Mouse (Mus musculus): ENCODE results near the gene Gsto1.

Gsto1 gene

DNA sequence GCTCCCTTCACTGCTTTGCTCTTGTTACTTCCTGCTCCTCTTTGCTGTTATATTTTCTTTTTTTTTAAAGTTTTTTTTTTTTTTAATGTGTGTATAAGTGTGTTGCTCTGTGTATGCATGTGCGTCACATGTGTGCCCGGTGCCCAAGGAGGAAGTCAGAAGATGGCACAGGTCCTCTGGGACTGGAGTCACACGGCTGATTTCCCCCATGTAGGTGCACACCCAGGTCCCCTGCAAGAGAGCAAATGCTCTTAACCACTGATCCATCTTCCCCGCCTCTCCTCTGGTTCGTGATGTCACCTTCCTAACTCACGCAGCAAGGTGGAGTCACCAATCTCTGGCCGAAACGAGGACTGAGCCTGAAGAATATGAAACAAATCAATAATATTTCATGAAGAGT lies 33.3 kb downstream of the Gsto1 start:
- in situ Hi-C loops (cut with MboI) = no loop called here

DNA sequence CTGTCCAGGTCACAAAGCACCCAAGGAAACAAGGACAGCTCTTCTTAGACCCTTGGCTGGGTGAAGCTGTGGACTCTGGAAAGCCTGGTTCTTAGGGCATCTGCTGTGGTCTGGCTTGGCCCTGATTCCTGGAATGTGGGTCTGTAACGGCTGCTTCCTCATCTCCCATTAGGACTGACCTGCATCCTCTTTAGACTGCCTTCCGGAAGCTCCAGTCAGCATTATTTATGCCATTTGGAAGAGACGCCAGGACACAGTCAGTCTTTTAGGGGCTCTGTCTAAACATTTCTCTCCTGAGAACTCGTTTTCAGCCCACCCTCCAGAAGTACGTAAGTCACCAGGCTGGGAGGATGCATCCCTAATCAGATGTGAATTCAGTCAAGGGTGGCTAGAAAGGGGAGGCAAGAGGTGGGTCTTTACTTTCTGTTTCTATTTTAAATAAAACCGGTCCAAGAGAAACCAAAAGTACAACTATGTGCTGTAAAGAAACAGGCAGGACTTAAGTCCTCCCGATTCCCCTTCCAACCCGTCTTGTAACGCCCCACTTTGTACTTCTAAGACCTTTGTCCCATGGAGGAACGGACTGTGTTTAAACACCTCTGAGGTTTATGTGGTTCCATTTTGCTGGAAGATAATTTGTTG lies 35.8 kb downstream of the Gsto1 start:
- in situ Hi-C loops (cut with MboI) = no loop called here

DNA sequence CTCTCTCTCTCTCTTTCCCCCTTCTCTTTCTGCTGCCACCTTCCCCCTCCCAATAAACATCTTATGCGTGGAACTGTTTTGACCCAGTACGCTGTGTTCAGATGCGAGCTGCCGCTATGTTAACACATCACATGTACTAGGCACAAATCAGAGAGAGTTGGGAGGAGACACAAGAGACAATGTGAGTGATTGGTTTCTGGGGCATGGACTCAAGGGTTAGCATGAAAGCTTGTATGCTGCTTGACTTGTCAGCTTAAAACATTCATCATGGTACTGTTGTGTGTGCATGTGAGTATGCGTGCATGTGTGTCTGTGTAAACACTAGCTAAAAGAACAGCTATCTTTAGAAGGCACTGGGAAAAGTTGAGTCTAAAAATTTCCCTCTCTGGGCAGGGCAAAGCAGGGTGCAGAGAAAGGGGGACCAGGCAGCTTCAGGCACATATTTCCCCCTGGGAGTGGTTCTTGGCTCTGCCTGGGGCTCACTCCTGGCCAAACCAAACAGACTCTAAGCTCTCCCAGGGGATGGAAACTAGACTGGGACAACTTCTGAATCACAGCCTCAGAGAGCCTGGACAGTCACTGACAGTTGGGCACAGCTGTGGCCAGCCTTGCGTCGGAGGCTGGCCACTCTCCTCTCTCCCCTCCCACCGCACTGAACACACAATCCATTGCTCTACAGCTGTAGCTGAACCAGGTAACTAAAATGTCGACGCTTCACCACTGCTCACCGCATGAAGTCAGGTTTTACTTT lies 37.0 kb downstream of the Gsto1 start:
- in situ Hi-C loops (cut with MboI) = no loop called here

DNA sequence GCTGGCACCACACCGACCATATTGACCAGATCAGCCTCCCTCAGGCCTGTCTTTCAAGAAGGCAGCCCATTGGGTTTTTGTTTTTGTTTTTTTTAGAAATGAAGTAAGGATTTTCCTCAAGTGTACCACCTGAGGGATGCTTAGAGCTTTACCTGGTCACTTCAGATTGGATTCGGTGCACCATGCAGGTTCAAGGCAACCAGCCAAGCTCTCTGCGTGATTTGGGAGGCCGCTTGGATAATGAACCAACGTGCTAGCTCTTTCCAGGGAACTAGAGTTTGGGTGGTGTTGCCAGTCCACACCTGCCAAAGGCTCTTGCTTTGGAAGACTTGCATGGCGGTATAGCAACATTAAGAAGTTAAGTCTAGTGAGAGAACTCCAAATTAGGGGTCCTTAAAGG lies 38.3 kb downstream of the Gsto1 start:
- in situ Hi-C loops (cut with MboI) = no loop called here

- in situ Hi-C loops (cut with MboI) = no loop called here
Observed at GRCm38 (mm10) chr19:47898472-47899079, 43.8 kb downstream of the Gsto1 start.

- in situ Hi-C loops (cut with MboI) = no loop called here
Observed at GRCm38 (mm10) chr19:47900012-47900411, 45.2 kb downstream of the Gsto1 start.

DNA sequence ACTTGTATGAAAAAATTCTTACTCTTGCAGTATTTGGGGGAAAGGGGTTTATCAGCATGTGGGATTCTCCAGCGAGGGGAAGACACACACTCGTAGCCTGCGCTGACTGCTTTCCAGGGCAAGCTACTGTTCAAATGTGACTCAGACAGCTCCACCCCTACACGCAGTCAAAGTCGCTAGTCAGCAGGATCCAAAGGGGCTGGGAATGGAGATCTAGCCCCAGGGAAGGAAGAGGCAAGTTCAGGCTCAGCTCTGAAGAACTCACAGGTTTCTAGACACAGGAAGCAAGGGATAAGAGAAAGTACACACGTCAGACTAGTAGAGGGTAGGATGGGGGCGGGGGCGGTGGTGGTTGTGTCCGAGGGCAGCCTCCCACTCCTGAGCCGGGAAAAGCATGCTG lies 45.8 kb downstream of the Gsto1 start:
- in situ Hi-C loops (cut with MboI) = no loop called here

DNA sequence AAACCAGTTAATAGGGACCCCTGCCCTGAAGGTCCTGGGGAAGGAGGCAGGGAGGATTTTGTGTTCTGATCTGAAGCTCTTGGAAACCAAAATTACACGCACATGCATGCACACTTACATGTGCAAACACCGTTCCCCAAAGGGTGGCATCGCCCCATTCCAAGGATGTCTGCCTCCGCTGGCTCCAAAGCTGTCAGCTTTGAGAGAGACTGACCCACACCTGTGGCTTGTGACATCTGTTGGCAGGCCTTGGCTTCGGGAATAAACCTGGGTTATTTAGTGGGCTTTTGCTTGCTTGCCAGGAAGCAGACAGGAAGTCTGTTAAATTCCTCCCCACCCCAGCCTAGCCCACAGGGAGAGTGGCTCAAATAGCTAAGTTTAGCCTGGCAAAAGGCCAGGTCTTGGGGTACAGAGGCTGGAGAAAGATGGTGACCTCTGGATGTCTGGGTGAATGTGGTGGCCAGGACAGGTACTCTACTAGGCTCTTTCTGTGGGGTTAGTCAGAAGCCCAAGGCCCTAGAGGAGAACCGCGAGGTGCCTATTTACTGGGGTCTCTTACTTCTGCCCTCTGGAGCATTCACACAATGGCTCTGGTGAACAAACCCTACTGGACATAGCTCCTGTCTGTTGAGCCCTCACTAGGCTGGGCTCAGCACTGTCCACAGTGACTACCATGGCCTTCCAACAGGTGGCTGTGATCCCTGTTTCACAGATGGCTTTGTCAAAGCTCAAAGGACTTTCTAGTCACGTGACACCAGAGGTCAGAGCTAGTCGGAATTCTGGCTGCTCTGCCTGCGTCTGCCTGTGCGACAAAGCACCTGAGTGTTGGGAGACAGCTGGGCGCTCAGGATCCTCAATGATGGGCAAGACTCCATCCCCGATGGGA lies 47.8 kb downstream of the Gsto1 start:
- in situ Hi-C loops (cut with MboI) = no loop called here

DNA sequence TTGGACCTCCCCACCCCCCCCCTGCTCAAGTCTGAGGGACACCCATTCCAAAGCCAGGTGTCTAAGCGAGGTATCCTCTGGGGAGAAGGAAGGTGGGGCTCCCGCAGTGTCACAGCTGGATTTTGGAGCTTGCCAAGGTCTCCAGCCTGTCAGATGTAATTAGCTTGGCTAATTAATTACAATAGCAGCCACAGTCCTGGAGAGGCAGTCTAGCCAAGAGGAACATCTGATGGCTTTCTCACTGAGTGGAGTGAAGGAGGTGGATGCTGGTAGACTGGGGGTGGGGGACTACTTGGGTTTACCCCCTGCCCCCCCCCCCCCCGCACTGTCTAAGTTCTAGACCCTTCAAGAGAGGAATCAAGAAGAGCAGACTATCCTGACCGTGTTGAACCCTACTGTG lies 48.9 kb downstream of the Gsto1 start:
- in situ Hi-C loops (cut with MboI) = no loop called here

DNA sequence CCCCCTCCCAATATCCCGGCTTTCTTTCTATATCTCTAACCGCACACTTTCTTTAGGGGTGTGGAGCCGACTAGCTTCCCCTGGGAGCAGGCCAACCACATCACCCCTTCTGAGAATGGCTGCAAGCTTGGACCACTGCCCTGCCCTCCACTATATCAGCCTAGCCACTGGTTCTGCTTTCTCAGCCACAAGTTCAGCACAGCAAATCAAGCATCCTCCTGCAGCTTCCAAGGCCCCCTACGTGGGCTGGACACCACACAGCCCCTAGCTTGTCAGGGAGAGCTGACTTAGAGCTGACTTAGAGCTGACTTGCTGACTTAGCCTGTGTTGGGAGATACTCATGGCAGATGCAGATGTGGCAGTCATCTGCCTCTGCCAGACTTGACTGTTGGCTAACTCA lies 50.3 kb downstream of the Gsto1 start:
- in situ Hi-C loops (cut with MboI) = no loop called here

- in situ Hi-C loops (cut with MboI) = no loop called here
Observed at GRCm38 (mm10) chr19:47905603-47906002, 50.8 kb downstream of the Gsto1 start.

GRCm38 (mm10) chr19:47907596-47907995 lies 52.8 kb downstream of the Gsto1 start:
- in situ Hi-C loops (cut with MboI) = no loop called here

DNA sequence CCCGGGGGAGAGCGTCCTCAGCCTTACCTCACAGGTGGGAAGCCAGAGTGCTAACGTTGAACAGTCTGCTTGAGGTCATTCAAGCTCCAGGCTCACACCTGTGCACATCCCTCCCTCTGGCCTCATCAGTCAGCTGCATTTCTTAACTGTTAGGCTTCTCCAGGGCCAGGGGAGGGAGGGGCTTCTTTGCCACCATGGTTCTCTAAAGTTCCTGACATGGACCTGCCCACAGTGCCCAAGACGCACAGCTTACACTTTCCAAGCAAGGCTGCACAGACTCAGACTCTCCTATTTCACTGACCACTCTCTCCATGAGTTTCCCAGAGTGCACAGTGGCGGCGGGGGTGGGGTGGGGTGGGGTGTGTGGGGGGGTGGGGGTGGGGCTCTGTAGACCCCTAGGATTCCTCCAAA lies 54.2 kb downstream of the Gsto1 start:
- in situ Hi-C loops (cut with MboI) = no loop called here

DNA sequence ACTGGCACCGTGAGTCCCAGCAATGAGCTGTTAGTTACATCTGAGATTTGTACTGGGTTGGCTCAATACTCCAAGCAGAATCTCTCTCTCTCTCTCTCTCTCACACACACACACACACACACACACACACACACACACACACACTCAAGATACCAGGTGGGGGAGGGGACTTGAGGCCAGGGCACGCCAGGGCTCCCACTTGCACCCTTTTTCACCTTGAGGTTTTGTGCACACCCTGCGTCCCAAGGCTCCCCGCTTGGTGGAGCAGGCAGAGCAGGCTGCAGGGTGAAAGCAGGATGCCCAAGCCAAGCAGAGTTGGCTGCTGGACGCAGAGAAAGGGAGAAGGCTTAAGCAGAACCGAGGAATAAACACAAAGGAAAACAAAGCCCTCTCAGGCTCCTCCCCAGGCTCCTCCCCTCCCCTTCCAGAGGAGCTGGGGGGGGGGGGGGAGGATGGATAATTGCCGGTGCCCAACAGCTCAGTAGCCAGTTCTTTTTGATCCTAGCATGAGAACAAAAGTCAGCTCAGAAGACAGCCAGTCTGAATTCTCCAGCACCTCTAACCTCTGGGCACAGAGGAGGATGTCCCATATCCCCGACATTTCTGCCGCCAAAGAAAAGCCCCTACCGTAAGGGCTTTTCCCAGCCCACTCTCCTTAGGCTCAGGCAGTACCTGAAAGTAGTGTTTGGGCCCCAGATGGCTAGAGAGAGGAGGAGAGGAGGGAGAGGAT lies 54.8 kb downstream of the Gsto1 start:
- in situ Hi-C loops (cut with MboI) = no loop called here

DNA sequence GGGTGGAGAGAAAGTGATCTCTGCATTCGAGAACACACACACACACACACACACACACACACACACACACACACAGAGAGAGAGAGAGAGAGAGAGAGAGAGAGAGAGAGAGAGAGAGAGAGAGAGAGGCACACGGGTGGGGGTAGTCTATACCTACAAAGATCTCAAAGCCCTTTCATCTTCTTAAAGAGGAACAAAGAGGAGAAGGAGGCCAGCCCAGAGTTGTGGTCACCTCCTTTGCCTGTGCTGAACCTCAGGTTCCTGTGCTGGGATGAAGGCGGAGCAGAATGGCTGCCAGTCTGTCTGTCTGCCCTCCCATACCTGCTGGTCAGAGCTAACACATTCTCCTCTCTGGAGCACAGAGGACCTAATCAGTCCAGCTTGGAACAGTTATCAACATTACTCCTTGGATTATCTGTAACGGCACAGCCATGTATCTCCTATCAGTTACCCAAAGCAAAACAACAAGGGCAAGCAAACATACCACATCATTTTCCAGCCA lies 55.4 kb downstream of the Gsto1 start:
- in situ Hi-C loops (cut with MboI) = no loop called here

DNA sequence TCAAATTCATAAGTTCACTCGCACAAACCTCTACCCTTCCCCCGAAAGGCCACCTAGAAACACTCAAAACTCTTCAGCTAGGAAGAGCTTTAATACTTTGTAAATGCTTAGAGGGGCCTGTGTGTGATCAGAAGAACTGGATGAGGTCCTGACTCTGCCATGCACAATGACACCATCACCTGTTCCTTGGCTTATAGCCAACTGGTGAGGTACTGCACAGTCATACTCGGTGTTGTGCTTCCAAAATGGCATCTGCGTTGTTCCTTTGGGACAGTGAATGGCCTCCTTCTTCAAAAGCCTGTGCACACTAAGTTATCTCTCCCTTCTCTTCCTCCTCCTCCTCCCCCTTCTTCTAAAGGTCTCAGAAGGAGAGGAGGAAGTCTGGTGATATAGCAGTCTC lies 56.0 kb downstream of the Gsto1 start:
- in situ Hi-C loops (cut with MboI) = no loop called here

GRCm38 (mm10) chr19:47913344-47913743 lies 58.6 kb downstream of the Gsto1 start:
- in situ Hi-C loops (cut with MboI) = no loop called here

GRCm38 (mm10) chr19:47914191-47914590 lies 59.4 kb downstream of the Gsto1 start:
- in situ Hi-C loops (cut with MboI) = no loop called here
